Mouse (Mus musculus): Measurements from ENCODE around the gene Nxn. TPM values are rescaled to one million over a fixed set of nuclear protein-coding genes. Genes with fewer than 3 reads are reported as not detected.
A peak's percentile ranks its signal among the peaks of the same experiment; 100 is the strongest.

Nxn gene
- total RNA-seq, 2 experiments from 2014 or later: 9.5 to 11.6 TPM

DNA sequence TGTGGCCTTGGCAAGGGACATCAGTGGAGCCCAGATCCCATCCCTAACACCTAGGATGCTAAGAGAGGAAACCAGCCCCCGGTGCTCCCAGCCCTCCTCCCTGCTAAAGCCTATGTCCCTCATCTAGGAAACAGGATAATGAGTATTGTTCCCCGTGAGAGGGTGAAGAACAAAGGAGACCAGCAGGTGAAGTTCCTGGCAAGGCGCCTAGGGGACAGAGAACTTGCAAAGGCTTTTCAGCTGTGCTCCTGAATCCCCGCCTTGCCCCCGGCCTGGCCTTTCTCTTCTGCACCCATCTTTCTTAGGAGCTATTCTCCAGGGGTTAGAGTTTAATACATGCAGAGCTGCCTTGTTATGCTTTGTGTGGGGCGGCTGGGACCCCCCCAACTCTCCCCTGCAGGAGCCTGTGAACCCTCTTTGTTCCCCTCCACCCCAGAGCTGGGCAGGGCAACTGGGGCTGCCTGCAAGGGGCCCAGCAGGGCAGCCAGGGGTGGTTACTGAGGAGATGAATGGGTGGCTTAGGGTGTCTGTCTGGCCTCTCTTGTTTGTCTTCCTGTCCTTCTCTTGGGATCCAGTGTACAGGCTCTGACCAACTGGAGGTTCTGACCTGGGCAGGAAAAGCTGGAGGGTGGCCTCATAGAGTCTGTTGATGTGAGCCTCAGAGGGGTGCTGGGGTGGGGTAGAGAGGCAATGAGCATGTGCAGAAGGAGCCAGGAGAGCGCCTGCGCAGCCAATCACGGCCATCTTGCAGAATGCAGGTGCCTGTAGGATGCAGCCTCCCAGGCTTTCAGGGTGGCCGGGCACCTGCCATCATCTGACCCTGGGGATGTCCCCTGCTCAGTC lies 138.5 kb downstream of the Nxn start:
- no peak for DNase-seq

DNA sequence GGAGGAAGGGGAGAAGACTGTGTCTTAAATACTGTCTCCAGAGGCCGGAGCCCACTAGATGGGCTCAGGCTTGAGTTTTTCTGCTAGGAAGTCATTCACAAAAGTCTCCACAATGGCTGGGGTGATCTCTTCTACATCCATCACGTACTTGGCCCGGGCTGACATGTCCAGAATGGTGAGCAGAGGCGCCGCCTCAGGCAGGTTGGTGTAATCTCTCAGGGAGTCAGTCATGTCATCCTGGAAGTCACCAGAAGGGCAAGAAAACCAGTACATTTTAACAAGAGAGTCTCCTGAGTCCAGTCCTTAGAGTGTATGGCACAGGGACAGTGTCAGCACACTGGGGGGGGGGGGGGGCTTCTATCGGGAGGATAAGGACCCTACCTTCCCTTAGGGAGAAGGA lies 140.4 kb downstream of the Nxn start:
- no peak for DNase-seq

DNA sequence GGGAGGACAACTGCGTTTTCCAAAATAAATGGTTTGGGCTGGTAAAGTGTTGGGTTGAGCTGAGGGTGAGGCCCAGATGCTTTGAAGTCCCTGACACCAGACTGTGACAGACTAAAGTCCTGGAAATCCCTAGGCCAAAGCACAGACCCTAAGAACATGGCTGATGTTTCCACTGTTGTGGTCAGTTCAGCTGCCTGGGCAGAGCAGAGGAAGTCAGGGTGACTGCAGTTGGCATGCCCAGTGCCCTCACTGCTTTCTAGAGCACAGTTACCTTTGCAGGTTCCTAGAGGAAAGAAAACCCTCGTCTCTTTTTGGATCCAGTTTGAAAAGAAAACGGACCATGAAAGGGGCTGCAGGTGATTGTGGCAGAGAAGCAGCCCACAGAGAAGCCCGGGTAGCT lies 141.6 kb downstream of the Nxn start:
- DNase-seq: no peak

DNA sequence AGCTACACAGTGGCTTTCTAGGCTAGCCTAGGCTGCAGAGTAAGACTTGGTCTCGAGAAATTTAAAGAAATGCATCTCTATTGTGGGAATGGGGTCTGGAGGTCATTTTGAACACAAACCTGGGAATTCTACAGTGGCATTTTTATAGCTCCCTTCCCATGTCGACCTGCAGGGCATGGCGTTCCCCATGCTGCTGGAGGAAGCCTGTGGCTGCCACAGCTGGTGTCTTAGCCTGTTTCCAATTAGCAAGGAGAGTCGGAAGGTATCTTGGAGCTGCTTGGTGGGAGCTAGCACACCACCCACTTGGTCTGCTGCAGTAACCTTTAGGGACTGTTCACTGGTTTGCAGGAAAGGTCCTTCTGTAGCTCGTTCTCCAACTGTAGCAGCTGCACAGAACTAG lies 142.8 kb downstream of the Nxn start:
- DNase-seq: no peak

DNA sequence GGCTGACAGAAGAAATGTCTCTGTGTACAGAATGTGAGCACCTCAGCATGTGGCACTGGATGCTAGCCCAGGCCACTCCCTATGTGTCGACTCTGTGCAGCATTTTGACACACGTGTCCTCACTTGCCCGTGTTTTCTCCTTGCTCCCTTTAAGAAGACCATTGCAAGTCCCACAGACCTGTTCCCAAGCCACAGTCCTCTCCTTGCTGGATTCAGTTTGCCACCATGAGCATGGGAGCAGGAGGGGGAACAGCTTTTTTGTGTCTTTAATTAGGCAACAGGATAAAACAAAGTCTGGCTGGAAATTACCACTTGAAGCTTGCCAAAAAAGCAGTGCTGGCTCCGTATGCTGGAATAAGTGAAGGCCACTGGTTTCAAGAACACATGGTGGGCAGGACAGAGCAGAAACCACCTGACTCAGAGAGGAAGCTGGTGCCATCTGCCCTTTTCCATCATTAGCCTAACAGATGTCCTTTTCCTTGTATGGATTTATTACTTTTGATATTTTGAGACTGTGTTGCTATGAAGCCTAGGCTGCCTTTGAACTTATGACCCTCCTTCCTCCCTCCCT lies 143.4 kb downstream of the Nxn start:
- DNase-seq: peak; percentile 32 to 38

DNA sequence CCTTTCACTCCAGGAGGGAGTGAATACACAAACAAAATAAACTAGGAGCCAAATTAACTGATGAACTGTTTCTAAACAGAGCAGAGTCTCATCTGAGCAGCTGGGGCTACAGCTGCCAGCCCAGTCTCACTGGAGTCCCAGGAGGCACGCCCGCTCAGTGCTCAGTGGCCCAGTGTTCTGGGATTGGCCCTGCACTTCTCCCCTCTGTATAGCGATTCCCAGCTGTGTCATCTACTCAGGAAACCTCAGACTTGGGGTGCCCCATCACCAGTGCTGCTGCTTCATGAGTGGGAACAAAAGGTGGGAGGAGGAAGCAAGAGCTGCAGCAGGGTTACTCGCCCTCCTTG lies 145.0 kb downstream of the Nxn start:
- DNase-seq: no peak

DNA sequence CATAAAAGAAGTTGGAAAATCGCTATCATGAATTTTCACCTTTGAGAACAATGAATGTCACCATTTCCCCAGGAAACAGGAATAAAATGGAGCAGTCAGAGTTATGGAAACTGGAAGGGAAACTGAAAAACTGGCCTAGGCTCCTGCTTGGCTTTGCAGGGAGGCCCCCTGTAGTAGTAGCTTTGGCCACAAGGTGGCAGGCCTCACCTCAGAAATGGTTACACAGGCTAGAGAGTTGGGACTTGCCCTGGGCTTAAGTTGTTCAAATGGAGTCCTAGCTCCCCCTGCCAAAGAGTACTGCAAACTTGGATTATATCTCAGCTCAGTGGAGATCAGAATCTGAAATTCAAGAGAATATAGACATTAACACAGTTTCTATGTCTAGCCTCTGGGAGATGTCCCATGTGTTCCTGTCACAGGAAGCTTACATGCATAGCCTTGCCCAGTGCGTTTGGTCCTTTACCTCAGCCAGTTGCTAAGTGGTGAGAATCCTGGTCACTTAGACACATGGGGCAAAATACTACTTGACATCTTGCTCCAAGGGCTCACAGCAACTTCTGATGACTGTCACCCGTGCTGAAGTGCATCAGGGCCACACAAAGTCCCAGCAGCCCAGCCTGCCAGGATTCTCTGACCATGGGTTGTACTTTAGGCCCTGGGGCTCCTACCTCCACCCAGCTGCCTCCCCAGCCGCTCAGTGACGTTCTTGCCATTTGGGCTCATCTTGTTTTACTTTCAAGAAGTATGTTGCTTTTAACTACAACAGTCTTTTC lies 145.6 kb downstream of the Nxn start:
- DNase-seq: peak; percentile 78 to 84

DNA sequence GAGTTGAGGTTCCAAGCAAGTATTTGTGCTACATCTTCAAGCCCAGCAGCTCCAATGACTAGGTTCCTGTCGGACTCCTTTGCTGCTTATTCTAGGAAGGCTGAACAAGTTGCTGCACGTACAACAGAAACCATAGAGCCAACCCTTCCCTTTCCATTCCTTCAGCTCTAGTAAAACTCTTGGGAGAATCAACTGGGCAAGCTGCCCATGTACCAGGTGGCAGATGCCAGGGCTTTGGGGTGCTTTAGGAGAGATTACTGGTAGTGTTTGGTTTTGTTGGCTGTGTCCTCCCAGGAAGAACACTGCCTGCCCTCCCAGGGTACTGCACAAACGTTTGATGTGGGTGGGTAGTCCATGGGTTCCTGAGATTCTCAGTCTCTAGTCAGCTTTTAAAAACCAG lies 146.9 kb downstream of the Nxn start:
- no peak for DNase-seq

DNA sequence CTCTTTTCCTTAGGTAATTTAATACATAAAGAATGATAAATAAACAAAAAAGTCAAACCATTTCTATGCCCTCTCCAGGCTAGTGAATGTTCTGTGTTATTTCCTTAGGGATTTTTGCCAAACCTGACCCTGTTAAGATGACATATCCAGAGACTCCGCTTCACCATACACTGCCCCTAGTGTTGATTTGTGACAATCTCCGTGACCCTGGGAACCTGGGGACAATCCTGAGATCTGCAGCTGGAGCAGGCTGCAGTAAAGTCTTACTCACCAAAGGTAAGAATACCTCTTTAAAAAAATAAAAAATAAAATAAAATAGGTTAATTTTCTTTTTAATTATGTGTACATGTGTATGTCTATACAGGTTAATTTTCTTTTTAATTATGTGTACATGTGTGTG lies 151.7 kb downstream of the Nxn start:
- DNase-seq: no peak

DNA sequence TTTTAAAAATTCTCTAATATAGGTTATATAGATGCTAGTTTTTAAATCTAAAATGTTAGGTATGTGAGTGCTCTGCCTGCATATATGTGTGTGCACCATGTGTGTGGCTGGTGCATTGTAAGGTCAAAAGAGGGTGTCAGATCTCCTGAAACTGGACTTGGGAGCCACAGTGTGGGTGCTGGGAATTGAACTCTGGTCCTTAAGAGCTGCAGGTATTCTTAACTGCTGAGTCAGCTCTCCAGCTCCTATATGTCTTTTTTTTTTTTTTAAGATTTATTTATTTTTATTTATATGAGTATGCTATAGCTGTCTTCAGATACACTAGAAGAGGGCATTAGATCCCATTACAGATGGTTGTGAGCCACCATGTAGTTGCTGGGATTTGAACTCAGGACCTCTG lies 152.5 kb downstream of the Nxn start:
- no peak for DNase-seq

DNA sequence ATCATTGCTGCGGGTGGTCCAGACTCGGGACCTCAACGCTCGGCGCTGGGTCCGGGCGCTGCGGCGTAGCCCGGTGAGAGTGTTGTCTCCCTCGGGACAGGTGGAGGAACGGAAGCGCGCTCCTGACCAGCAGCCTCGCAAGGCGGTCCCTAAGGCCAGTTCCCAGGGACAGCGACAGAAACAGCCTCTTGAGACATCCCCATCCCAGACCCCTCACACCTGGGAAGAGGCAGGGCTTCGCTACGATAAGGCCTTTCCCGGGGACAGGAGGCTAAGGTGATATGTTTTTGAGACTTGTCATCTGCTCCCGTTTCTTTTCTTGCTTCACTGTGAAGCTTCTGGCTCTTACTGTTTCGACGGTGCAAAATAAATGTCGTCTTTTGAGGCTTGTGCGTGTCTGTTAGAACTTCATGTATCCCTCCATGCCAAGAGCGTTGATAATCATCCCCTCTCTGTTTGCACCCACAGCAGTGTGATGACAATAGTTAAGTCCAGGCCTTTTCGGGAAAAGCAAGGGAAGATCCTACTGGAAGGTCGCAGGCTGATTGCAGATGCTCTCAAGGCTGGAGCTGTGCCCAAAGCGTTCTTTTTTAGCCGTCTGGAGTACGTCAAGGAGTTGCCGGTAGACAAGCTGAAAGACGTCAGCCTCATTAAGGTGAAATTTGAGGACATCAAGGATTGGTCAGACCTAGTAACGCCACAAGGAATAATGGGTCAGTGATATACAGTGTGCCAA lies 155.0 kb downstream of the Nxn start:
- no peak for DNase-seq

DNA sequence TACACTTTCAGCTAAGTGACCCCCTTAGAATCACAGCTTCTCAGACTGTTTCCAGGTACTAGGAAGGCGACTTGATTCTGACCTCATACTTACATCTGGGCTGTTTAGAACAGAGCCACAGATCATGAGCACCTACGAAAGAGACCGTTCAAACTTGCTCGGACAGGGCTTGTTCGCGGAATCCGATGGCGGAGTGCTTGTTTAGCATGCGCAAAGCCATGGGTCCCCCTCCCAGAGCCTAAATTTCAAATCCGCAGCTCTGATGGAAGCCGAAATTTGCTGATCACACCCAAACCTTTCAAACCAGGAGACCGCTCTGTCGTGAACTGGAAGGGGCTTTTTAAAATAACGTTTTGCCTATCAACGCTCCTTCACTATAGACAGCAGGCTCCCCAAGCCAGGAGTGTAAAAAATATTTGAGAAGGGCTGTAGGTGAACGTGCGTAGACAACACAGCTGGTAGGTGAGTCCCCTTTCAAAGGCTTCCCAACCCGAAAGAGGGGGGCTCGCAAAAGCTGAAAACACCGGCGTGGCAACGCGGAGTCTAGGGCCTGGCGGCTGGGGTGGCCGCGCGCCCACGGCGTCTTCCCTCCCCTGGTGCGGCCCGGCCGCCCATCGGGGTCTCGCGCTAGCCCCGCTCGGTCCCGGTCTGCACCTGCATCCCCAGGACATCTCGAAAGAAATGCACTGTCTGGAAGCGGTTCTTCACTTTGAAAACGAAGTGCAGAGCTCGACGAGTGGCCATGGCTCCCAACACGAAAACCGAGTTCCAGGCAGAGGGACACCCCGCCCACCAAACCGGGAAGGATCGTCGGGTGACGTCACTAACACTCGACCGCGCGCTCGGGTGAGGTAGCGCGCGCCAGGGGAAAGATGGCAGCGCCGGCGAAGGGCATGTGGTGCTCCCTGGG lies 155.8 kb downstream of the Nxn start, which contains the start of the genes Mrm3 and Glod4:
Mrm3 (plus strand) TSS at position 815 of the 910 bp plus-strand sequence.
Glod4 (minus strand) TSS at position 825 of the 910 bp plus-strand sequence.
- DNase-seq: peak; percentile 91 to 94

DNA sequence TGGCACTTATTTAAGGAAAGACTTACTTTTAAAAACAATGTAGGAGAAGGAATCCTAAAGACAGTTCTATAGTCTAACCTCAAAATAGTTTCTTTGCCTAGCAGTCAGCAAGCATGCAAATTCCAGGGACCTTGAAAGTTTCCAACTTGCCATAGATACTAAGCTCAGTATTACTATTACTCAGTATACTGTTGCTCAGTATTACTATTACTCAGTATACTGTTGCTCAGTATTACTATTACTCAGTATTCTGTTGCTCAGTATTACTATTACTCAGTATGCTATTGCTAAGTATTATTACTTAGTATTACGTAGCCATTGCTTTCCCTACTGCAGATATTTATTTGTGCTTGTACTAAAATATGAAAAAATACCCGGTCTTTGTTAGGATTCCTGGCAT lies 159.2 kb downstream of the Nxn start:
- DNase-seq: no peak

DNA sequence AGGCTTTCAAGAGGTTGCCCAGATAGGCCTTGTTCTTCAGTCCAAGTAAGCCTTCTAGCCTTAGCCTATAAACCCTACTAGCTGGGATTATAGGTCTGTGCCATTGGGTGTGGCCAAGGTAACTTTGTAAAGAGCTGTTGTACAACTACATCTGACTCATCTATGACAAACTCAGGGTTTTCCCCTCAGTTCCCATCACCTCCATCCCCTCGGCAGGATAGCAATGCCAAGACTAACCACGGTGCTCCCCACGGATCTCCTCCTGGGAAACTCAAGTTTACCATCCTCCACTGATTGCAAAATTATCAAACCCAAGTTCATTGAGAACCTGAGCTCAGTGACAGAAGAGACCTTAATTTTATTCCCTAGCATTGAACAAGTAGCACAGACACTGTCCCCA lies 162.8 kb downstream of the Nxn start:
- DNase-seq: no peak

DNA sequence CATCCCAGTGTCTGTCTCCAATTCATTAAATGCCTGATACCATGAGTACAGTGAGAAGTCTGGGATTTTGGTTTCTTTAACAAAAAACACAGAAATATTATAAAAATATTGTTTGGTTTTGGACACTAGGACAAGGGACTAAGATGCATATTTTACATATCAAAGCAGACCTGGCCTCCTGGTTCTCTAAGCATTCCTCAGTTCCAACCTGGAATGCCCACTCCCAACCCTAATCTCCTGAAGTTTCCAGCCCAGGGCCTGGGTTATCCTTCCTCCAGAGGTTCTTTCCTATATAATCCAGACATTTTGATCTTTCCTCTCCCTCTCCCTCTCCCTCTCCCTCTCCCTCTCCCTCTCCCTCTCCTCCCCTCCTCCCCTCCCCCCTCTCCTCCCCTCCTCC lies 173.9 kb downstream of the Nxn start:
- DNase-seq: no peak

DNA sequence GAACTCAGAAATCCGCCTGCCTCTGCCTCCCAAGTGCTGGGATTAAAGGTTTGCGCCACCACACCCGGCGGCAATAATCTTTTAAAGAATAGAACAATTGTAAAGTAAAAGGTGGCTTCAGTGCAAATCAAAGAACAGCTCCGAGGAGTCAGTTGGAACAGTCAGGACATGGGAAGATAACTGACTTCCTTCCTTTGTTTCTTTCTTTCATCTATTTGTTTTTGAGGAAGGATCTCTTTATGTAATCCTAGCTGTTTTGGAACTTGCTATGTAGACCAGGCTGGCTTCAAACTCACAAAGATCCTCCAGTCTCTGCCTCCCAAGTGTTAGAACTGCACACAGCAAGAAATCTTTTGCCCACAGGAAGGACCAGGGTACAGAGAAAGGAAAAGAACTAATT lies 174.3 kb downstream of the Nxn start:
- DNase-seq: no peak

DNA sequence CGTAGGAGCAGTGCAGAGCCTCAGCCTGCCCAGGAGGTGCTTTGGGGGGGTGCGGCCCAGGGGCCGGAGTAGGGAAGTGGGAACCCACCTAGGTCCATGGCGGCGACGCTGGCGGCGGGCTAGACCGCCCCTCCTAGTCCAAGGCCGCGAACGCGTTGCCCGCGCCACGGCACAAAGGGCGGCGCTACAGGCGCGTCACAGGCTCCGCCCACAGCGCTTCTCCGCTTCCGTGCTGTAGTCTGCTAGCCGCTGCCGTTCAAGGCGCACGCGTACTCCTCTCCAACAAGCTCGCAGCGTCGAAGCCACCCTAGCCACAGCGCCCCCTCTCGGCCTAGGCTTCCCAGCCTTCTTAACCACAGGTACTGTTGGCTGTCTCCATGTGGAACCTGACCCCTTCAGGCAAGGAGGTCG lies 181.5 kb downstream of the Nxn start, which contains the start of the genes Dbil5 and Gemin4:
Dbil5 (plus strand) TSS at position 219 of the 411 bp plus-strand sequence.
Gemin4 (minus strand) TSS at position 275 of the 411 bp plus-strand sequence.
- DNase-seq: peak; percentile 96

DNA sequence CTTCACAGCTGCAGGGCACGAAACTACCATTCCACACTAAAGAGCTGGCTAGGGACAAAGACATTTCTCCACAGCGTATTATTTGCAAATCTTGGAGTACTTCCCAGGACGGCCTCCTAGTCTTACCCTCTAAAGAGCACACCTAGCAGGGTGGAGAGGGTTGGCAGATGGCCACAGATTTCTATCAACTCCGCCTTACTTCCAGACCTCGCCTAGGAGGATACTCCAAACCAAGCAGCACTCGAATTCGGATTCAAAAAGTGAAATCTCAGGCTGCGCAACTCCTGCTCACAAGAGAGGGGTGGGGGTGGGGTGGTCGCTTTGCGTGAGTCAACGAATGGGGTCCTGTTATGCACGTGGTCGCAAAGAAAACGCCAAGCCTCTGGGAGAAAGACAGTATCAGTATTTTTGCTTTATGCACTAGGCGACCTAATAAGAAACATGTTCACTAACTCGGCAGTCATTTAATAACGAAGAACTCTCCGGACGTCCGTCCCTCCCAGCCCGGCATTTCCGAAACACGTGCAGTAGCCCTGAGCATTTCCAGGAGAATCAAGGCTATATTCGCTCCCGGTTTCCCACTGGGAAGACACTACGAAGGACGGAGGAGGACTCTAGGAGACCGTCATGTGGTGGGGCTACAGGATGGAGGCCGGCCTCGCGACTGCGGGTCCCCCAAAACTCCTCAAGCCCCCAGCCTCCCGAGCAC lies 182.1 kb downstream of the Nxn start:
- peak in 1 of 2 experiments; percentile 11 for DNase-seq

DNA sequence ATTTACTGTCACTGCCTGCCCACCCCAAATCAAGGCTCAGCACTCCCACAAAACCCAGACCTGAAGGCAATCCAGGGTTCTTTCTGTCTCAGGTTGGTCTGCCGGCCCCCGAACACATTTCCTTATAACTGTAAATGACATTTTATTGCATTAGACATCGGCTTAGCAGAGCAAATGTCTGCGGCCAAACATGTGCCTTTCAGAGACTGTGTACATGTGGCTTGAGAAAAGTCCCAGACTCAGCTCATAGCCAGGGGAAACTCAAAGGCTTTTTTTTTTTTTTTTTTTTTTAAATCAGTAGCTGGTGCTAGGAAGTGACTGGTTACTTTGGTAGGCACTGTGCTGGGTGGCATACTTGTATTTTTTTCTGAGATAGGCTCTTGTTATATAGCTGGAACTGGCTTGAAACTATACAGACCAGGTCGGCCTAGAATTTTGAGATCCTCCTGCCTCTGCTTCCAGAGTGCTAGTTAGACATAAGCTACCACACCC lies 182.8 kb downstream of the Nxn start:
- DNase-seq: no peak

DNA sequence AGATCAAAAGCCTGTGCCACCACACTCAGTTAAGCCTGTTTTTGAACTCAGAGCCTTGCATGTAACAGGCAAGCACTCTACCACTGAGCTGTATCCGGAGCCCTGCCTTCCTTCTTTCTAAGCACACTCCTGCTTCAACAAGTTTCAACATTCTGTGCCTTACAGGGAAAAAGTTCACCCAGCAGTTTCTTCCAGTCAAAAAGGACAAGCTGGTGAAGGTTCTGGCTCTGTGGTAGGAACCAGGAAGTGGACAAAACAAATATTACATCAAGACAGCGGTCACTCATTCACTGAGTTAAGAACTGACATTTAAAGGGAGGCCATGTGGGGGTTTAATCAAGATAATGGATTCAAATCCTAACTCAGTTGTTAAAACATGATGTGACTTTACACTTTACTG lies 183.9 kb downstream of the Nxn start:
- DNase-seq: no peak

DNA sequence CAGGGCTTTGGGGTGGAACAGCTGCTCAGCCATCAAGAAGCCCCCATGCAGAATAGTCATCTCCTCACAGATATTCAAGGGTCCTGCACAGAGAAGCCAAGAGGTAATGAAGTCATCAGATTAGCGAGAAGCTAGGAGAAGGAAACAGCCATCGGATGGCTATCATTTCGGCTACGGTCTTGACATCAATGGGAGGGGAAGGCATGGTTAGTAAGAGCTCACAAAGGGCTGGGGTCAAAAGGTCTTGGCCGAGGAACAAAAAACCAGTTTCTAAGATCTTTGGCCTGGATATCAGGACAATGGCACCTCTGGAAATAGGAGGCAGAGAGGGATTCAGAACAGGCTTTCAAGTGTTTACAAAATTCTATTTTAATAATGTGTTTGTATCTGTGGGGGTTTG lies 185.1 kb downstream of the Nxn start:
- no peak for DNase-seq

All from layer of hippocampus, postnatal 36 days (tissue).